Mouse (Mus musculus): ENCODE measurements around the gene 9830107B12Rik. TPM values are rescaled to one million over a fixed set of nuclear protein-coding genes. Genes with fewer than 3 reads are reported as not detected.
"Not testable (repeated sequence)": the region's sequence is repeated elsewhere in the genome, so short reads cannot be mapped to it uniquely, and the experiment has no call there.

Gene 9830107B12Rik
- 0.18 and 0.35 TPM in 2 replicates for polyA plus RNA-seq (2012; rRNA removed)

DNA sequence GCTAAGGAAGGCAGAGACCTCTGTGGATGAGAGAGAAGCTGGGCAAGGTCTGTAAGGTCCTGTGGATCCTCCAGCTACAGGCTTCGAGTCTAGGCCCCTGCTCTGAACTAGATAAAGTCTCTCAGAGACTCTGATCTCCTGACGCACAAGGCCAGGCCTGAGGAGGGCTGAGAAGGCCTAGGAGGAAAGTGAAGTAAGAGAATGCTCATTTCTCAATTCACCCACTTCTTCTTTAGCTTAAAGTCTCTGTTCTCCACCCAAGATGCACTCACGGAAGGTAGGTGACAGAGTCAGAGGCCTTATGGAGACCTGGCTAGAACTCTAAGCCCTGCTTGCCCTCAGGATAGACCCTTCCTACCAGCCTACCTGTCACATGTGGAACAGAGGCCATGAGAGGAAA is at the start of gene 9830107B12Rik:
TSS of gene 9830107B12Rik (minus strand) at position 149 of the 400 bp plus-strand sequence.
- DNase-seq (ENCODE audit: low read depth in 1 of 2, low spot score in 2 of 2) = no peak
- TF ChIP-seq CTCF (IDR thresholded peaks at IDR 0.05; ENCODE audit: extremely low read depth, insufficient read depth, insufficient read length, insufficient replicate concordance) = no peak
- TF ChIP-seq POLR2A (IDR thresholded peaks at IDR 0.05; ENCODE audit: low read depth, low read length) = no peak
- Histone ChIP-seq H3K4me3 (ENCODE audit: extremely low read depth, insufficient read depth, insufficient read length) (no peak within 1 kb of the TSS), H3K27me3 (ENCODE audit: control insufficient read depth, insufficient read depth, low read length) (no peaks in the 10 kb centered on the region), H3K4me1 (ENCODE audit: control insufficient read depth, insufficient read depth, insufficient read length) (no peaks in the 10 kb centered on the region), H3K27ac (ENCODE audit: insufficient read depth, low read length) (no peak within 1 kb of the TSS), H3K36me3 (ENCODE audit: control insufficient read depth, insufficient read depth, low read length) (no peaks in the 10 kb centered on the region)
- WGBS = 81% methylated on average over 3 of the region's 3 CpGs

GRCm38 (mm10) chr17:48192366-48192765 is 46.3 kb upstream of the 9830107B12Rik start:
- 85% methylated on average over 2 of the region's 2 CpGs for WGBS
- no peaks in the 10 kb centered on the region for H3K27me3 ChIP-seq (ENCODE audit: control insufficient read depth, insufficient read depth, low read length)
- no peaks in the 10 kb centered on the region for H3K36me3 ChIP-seq (ENCODE audit: control insufficient read depth, insufficient read depth, low read length)
- H3K4me3 ChIP-seq (ENCODE audit: extremely low read depth, insufficient read depth, insufficient read length) = no peak overlapping the region
- no peak for DNase-seq (ENCODE audit: low read depth in 1 of 2, low spot score in 2 of 2)
- H3K4me1 ChIP-seq (ENCODE audit: control insufficient read depth, insufficient read depth, insufficient read length) = no peaks in the 10 kb centered on the region
- no peak for TF ChIP-seq POLR2A (IDR thresholded peaks at IDR 0.05; ENCODE audit: low read depth, low read length)
- no peak for TF ChIP-seq CTCF (IDR thresholded peaks at IDR 0.05; ENCODE audit: extremely low read depth, insufficient read depth, insufficient read length, insufficient replicate concordance)
- no peak overlapping the region for H3K27ac ChIP-seq (ENCODE audit: insufficient read depth, low read length)

GRCm38 (mm10) chr17:48185252-48185651 is 39.2 kb upstream of the 9830107B12Rik start:
- no peak overlapping the region for H3K4me3 ChIP-seq (ENCODE audit: extremely low read depth, insufficient read depth, insufficient read length)
- WGBS = 41% methylated on average over 5 of the region's 5 CpGs
- H3K27ac ChIP-seq (ENCODE audit: insufficient read depth, low read length) = no peak overlapping the region
- H3K27me3 ChIP-seq (ENCODE audit: control insufficient read depth, insufficient read depth, low read length) = no peaks in the 10 kb centered on the region
- no peak for DNase-seq (ENCODE audit: low read depth in 1 of 2, low spot score in 2 of 2)
- H3K4me1 ChIP-seq (ENCODE audit: control insufficient read depth, insufficient read depth, insufficient read length) = no peaks in the 10 kb centered on the region
- TF ChIP-seq CTCF (IDR thresholded peaks at IDR 0.05; ENCODE audit: extremely low read depth, insufficient read depth, insufficient read length, insufficient replicate concordance) = no peak
- no peak for TF ChIP-seq POLR2A (IDR thresholded peaks at IDR 0.05; ENCODE audit: low read depth, low read length)
- H3K36me3 ChIP-seq (ENCODE audit: control insufficient read depth, insufficient read depth, low read length) = no peaks in the 10 kb centered on the region

GRCm38 (mm10) chr17:48167103-48167502 is 21.0 kb upstream of the 9830107B12Rik start, which contains the start of gene A530064D06Rik:
TSS of gene A530064D06Rik (minus strand) at chr17:48167275.
- WGBS = 17% methylated on average over 2 of the region's 2 CpGs
- H3K27ac ChIP-seq (ENCODE audit: insufficient read depth, low read length); H3K27me3 ChIP-seq (ENCODE audit: control insufficient read depth, insufficient read depth, low read length): not testable (repeated sequence)

GRCm38 (mm10) chr17:48157382-48158076 is 11.5 kb upstream of the 9830107B12Rik start:
- no peak for DNase-seq (ENCODE audit: low read depth in 1 of 2, low spot score in 2 of 2)

More at GRCm38 (mm10) chr17:48167103-48167502, 21.0 kb upstream of the 9830107B12Rik start, which contains the start of gene A530064D06Rik:
- not testable (repeated sequence) for H3K4me1 ChIP-seq (ENCODE audit: control insufficient read depth, insufficient read depth, insufficient read length); DNase-seq (ENCODE audit: low read depth in 1 of 2, low spot score in 2 of 2); H3K36me3 ChIP-seq (ENCODE audit: control insufficient read depth, insufficient read depth, low read length); H3K4me3 ChIP-seq (ENCODE audit: extremely low read depth, insufficient read depth, insufficient read length)

GRCm38 (mm10) chr17:48132810-48133209 is 13.3 kb downstream of the 9830107B12Rik start:
- H3K36me3 ChIP-seq (ENCODE audit: control insufficient read depth, insufficient read depth, low read length) = no peaks in the 10 kb centered on the region
- H3K4me3 ChIP-seq (ENCODE audit: extremely low read depth, insufficient read depth, insufficient read length) = no peak overlapping the region
- H3K27ac ChIP-seq (ENCODE audit: insufficient read depth, low read length) = no peak overlapping the region
- H3K27me3 ChIP-seq (ENCODE audit: control insufficient read depth, insufficient read depth, low read length) = no peaks in the 10 kb centered on the region
- 90% methylated on average over 2 of the region's 2 CpGs for WGBS
- no peak for DNase-seq (ENCODE audit: low read depth in 1 of 2, low spot score in 2 of 2)
- H3K4me1 ChIP-seq (ENCODE audit: control insufficient read depth, insufficient read depth, insufficient read length) = no peaks in the 10 kb centered on the region
- TF ChIP-seq POLR2A (IDR thresholded peaks at IDR 0.05; ENCODE audit: low read depth, low read length) (no peak), CTCF (IDR thresholded peaks at IDR 0.05; ENCODE audit: extremely low read depth, insufficient read depth, insufficient read length, insufficient replicate concordance) (no peak)

More at GRCm38 (mm10) chr17:48157382-48158076, 11.5 kb upstream of the 9830107B12Rik start:
- H3K4me3 ChIP-seq (ENCODE audit: extremely low read depth, insufficient read depth, insufficient read length) = no peak overlapping the region
- no peak overlapping the region for H3K27ac ChIP-seq (ENCODE audit: insufficient read depth, low read length)
- WGBS = 65% methylated on average over 1 of the region's 1 CpGs
- H3K4me1 ChIP-seq (ENCODE audit: control insufficient read depth, insufficient read depth, insufficient read length) = no peaks in the 10 kb centered on the region
- no peaks in the 10 kb centered on the region for H3K36me3 ChIP-seq (ENCODE audit: control insufficient read depth, insufficient read depth, low read length)
- H3K27me3 ChIP-seq (ENCODE audit: control insufficient read depth, insufficient read depth, low read length) = no peaks in the 10 kb centered on the region
- TF ChIP-seq POLR2A (IDR thresholded peaks at IDR 0.05; ENCODE audit: low read depth, low read length) = no peak
- no peak for TF ChIP-seq CTCF (IDR thresholded peaks at IDR 0.05; ENCODE audit: extremely low read depth, insufficient read depth, insufficient read length, insufficient replicate concordance)

DNA sequence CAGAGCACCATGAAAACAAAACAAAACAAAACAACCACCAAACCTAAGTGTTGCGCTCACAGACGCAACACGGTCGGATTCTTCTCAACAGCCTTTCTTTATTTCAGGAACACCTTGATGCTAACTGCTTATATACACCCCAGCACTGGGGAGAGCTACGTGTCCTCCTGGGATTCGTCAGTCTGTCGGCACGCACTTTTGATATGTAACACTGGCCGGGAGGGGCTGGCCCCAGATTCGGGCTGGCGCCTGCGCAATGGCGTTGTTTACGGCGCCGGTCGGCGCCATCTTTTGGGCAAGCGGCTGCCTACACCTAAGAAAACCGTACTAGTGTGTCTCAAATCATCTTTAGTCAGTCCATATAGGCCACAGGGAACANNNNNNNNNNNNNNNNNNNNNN is 25.6 kb downstream of the 9830107B12Rik start:
- H3K36me3 ChIP-seq (ENCODE audit: control insufficient read depth, insufficient read depth, low read length) = no peaks in the 10 kb centered on the region
- TF ChIP-seq POLR2A (IDR thresholded peaks at IDR 0.05; ENCODE audit: low read depth, low read length) = no peak
- TF ChIP-seq CTCF (IDR thresholded peaks at IDR 0.05; ENCODE audit: extremely low read depth, insufficient read depth, insufficient read length, insufficient replicate concordance) = no peak
- H3K27ac ChIP-seq (ENCODE audit: insufficient read depth, low read length) = no peak overlapping the region
- H3K27me3 ChIP-seq (ENCODE audit: control insufficient read depth, insufficient read depth, low read length) = no peaks in the 10 kb centered on the region
- WGBS = 93% methylated on average over 20 of the region's 20 CpGs
- H3K4me3 ChIP-seq (ENCODE audit: extremely low read depth, insufficient read depth, insufficient read length) = no peak overlapping the region
- DNase-seq (ENCODE audit: low read depth in 1 of 2, low spot score in 2 of 2) = no peak
- H3K4me1 ChIP-seq (ENCODE audit: control insufficient read depth, insufficient read depth, insufficient read length) = peaks cover 18% of the 10 kb centered on the region; the same call in 1 of the 2 replicates
